8 mouse cellular contexts compared by ENCODE assay signal in the genomic region with DNA sequence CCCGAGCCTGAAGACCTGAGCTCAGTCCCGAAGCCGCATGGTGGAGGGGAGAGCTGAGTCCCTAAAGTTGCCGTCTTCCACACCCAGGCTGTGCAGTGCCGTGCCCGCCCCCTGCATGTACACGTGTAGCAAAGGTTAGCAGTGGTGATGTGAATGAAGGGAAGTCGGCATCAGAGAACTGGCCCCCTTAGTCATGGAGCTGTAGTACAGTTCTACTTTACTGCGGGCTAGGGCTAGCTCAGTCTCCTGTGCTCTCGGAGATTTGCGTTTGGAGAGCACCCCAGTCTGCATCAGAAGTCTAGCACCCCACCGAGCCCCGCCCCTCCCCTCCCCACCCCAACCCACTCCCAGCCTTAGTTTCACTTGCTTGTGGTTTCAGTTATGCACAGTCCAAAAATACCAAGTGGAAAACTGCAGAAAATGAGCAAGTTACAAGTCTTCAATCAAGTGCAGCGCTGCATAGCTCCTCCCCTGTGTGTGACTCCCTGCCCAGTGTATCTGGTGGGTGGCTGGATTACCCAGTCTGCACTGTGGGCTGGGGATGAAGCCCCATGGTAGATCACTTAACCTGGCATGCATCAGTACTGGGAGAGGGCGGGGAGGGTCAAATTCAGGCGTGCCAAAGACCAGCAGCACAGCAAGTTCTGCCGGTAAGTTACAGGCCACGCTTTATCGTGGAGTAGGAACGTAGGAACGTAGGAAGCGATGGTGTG. TPM values are rescaled to one million over a fixed set of nuclear protein-coding genes. Genes with fewer than 3 reads are reported as not detected.
DNase-seq lines count a peak whose midpoint lies in the region; ATAC-seq lines count a peak whose summit lies in the region.

No protein-coding gene starts in this region.

- H3K27ac ChIP-seq in heart, embryonic 14.5 days (replicated peaks in 1 of 2; ENCODE audit: control insufficient read depth in 1 of 2, insufficient read depth in 1 of 2, low read depth in 2 of 2, low read length in 2 of 2), result peak overlapping the region; percentile 79 to 92
- peak overlapping the region; percentile 80 for H3K27ac ChIP-seq in hindbrain, embryonic 16.5 days (ENCODE audit: low read depth, low read length)
- peak overlapping the region; percentile 79 for H3K27ac ChIP-seq in midbrain, embryonic 11.5 days (ENCODE audit: low read depth, low read length)

- no peaks in the 10 kb centered on the region for H3K9me3 ChIP-seq in heart, embryonic 14.5 days (ENCODE audit: control insufficient read depth, low read length)
- no peaks in the 10 kb centered on the region for H3K9me3 ChIP-seq in hindbrain, embryonic 16.5 days (ENCODE audit: control insufficient read depth, low read length)
- H3K9me3 ChIP-seq in midbrain, embryonic 11.5 days (ENCODE audit: control insufficient read depth, low read length), result no peaks in the 10 kb centered on the region

- intact Hi-C loops in heart, postnatal 14 days (cut with DNase I), result loop anchor here (10.0 kb wide), 1 partner anchor 457 kb away; no protein-coding TSS in a partner anchor

- no peaks in the 10 kb centered on the region for H3K27me3 ChIP-seq in heart, embryonic 14.5 days (ENCODE audit: control insufficient read depth, insufficient read depth, low read length)
- H3K27me3 ChIP-seq in hindbrain, embryonic 16.5 days (replicated peaks; ENCODE audit: control insufficient read depth, insufficient read depth, low read length), result no peaks in the 10 kb centered on the region
- no peaks in the 10 kb centered on the region for H3K27me3 ChIP-seq in midbrain, embryonic 11.5 days (ENCODE audit: control insufficient read depth, insufficient read depth, low read length)

- no peak for DNase-seq in heart, postnatal 14 days
- DNase-seq in R1 (ENCODE audit: low read depth, low spot score), result peak; percentile 61
- DNase-seq in midbrain, embryonic 11.5 days (ENCODE audit: low spot score, missing footprints), result no peak
- no peak for DNase-seq in embryo, embryonic 9.5 days (ENCODE audit: extremely low spot score)
- no peak for DNase-seq in right cerebral cortex, postnatal 36 days (ENCODE audit: low spot score in 2 of 2)
- DNase-seq in yolk sac, embryonic 10.5 days (ENCODE audit: low spot score), result no peak

- ATAC-seq in heart, embryonic 14.5 days (ENCODE audit: insufficient number of reproducible peaks, insufficient read depth, low FRiP score, low read depth), result no peak
- ATAC-seq in hindbrain, embryonic 16.5 days, result no peak
- ATAC-seq in midbrain, embryonic 11.5 days (ENCODE audit: low FRiP score), result no peak

- peak overlapping the region; percentile 39 to 43; a peak in 3 of 4 replicates for H3K4me3 ChIP-seq in heart, embryonic 14.5 days (ENCODE audit: control insufficient read depth in 1 of 2, insufficient read depth in 1 of 2, low read depth in 1 of 2, low read length in 2 of 2)
- H3K4me3 ChIP-seq in hindbrain, embryonic 16.5 days (ENCODE audit: low read length), result no peak overlapping the region
- H3K4me3 ChIP-seq in midbrain, embryonic 11.5 days (ENCODE audit: low read depth, low read length), result peak overlapping the region; percentile 25

- peak overlapping the region; percentile 79 for H3K4me2 ChIP-seq in heart, embryonic 14.5 days (ENCODE audit: low read length)
- peak overlapping the region; percentile 54; the same call in 1 of the 2 replicates for H3K4me2 ChIP-seq in hindbrain, embryonic 16.5 days (ENCODE audit: low read length)
- H3K4me2 ChIP-seq in midbrain, embryonic 11.5 days, result peak overlapping the region; percentile 48

- WGBS in heart, embryonic 14.5 days, result 58% methylated on average over 22 of the region's 22 CpGs
- 52% methylated on average over 22 of the region's 22 CpGs for WGBS in hindbrain, embryonic 16.5 days
- WGBS in midbrain, embryonic 11.5 days, result 66% methylated on average over 22 of the region's 22 CpGs

- peaks cover 27 to 54% of the 10 kb centered on the region in 2 experiments for H3K4me1 ChIP-seq in heart, embryonic 14.5 days (ENCODE audit: control insufficient read depth in 2 of 2, insufficient read depth in 2 of 2, low read length in 2 of 2)
- peaks cover 26% of the 10 kb centered on the region for H3K4me1 ChIP-seq in hindbrain, embryonic 16.5 days (ENCODE audit: control insufficient read depth, insufficient read depth, low read depth, low read length)
- H3K4me1 ChIP-seq in midbrain, embryonic 11.5 days (ENCODE audit: control insufficient read depth, insufficient read depth, low read length), result peaks cover 47% of the 10 kb centered on the region

- H3K36me3 ChIP-seq in heart, embryonic 14.5 days (ENCODE audit: control insufficient read depth, insufficient read depth, low read length), result peaks cover 4% of the 10 kb centered on the region
- peaks cover 2% of the 10 kb centered on the region; the same call in 1 of the 2 replicates for H3K36me3 ChIP-seq in hindbrain, embryonic 16.5 days (ENCODE audit: control insufficient read depth, insufficient read depth, low read length)
- no peaks in the 10 kb centered on the region; the same call in 1 of the 2 replicates for H3K36me3 ChIP-seq in midbrain, embryonic 11.5 days (ENCODE audit: control insufficient read depth, insufficient read depth, low read length)

- H3K9ac ChIP-seq in heart, embryonic 14.5 days (ENCODE audit: low read length), result peak overlapping the region; percentile 66
- H3K9ac ChIP-seq in hindbrain, embryonic 16.5 days (ENCODE audit: low read depth, low read length), result no peak overlapping the region
- H3K9ac ChIP-seq in midbrain, embryonic 11.5 days (ENCODE audit: low read length), result peak overlapping the region; percentile 49

RNA-seq across cellular contexts. Expression of a gene that starts 22.3 kb away (rescaled TPM):
- 6.0 and 6.3 TPM in 2 replicates for polyA plus RNA-seq in heart, embryonic 14.5 days (2014; fragmentation: Nextera tagmentation; extraction: Ambion mirVana)
- total RNA-seq in heart, postnatal 14 days (2021), result 1 to 10 TPM; 5.9 to 8.7 TPM
- 12.3 and 13.7 TPM in 2 replicates for polyA plus RNA-seq in hindbrain, embryonic 16.5 days (2015; fragmentation: Nextera tagmentation; extraction: Ambion mirVana)
- 8.8 and 10.5 TPM in 2 replicates for polyA plus RNA-seq in midbrain, embryonic 11.5 days (2014; fragmentation: Nextera tagmentation; extraction: Ambion mirVana)

RNA-seq across cellular contexts. Expression of a gene that starts 40.2 kb away (rescaled TPM):
- polyA plus RNA-seq in heart, embryonic 14.5 days (2014; fragmentation: Nextera tagmentation; extraction: Ambion mirVana), result 3.9 and 5.3 TPM in 2 replicates
- total RNA-seq in heart, postnatal 14 days (2021), result 10 to 100 TPM; 16.7 to 17.5 TPM
- 3.1 and 5.1 TPM in 2 replicates for polyA plus RNA-seq in hindbrain, embryonic 16.5 days (2015; fragmentation: Nextera tagmentation; extraction: Ambion mirVana)
- polyA plus RNA-seq in midbrain, embryonic 11.5 days (2014; fragmentation: Nextera tagmentation; extraction: Ambion mirVana), result 4.0 and 4.2 TPM in 2 replicates
